Mouse (Mus musculus): Measurements from ENCODE around the gene Ppm1h. TPM values are rescaled to one million over a fixed set of nuclear protein-coding genes. Genes with fewer than 3 reads are reported as not detected.

Gene Ppm1h
- polyA plus RNA-seq, 1 experiment from 2014 or later: 4.5 TPM

- 59% methylated on average over 6 of the region's 6 CpGs for WGBS
- H3K36me3 ChIP-seq: no peaks in the 10 kb centered on the region
- no peak overlapping the region for H3K9ac ChIP-seq
- H3K27me3 ChIP-seq: no peaks in the 10 kb centered on the region
- no peaks in the 10 kb centered on the region for H3K4me1 ChIP-seq
- no peak for ATAC-seq (ENCODE audit: insufficient number of reproducible peaks, low FRiP score, low TSS enrichment, low read depth)
- no peak overlapping the region for H3K4me3 ChIP-seq (replicated peaks)
- H3K4me2 ChIP-seq (replicated peaks): no peak overlapping the region
- H3K27ac ChIP-seq (replicated peaks): no peak overlapping the region
- no peaks in the 10 kb centered on the region for H3K9me3 ChIP-seq (replicated peaks)
Measured at GRCm38 (mm10) chr10:122705457-122705856, 26.9 kb downstream of the Ppm1h start.

GRCm38 (mm10) chr10:122711381-122711811 is 32.8 kb downstream of the Ppm1h start:
- H3K27ac ChIP-seq (replicated peaks): no peak overlapping the region
- H3K4me2 ChIP-seq (replicated peaks): no peak overlapping the region
- 35% methylated on average over 6 of the region's 6 CpGs for WGBS
- H3K4me3 ChIP-seq (replicated peaks): no peak overlapping the region
- 0 out of 2 replicates have a peak, but pooled peaks have one; percentile 29 for ATAC-seq (ENCODE audit: insufficient number of reproducible peaks, low FRiP score, low TSS enrichment, low read depth)
- no peaks in the 10 kb centered on the region for H3K27me3 ChIP-seq
- no peaks in the 10 kb centered on the region for H3K9me3 ChIP-seq (replicated peaks)
- no peak overlapping the region for H3K9ac ChIP-seq
- H3K36me3 ChIP-seq: no peaks in the 10 kb centered on the region
- H3K4me1 ChIP-seq: no peaks in the 10 kb centered on the region

GRCm38 (mm10) chr10:122712307-122712706 is 33.7 kb downstream of the Ppm1h start:
- 57% methylated on average over 5 of the region's 5 CpGs for WGBS
- Histone ChIP-seq H3K4me2 (replicated peaks) (no peak overlapping the region), H3K27me3 (no peaks in the 10 kb centered on the region), H3K9me3 (replicated peaks) (no peaks in the 10 kb centered on the region), H3K36me3 (no peaks in the 10 kb centered on the region), H3K27ac (replicated peaks) (no peak overlapping the region), H3K4me1 (no peaks in the 10 kb centered on the region), H3K4me3 (replicated peaks) (no peak overlapping the region), H3K9ac (no peak overlapping the region)
- ATAC-seq (ENCODE audit: insufficient number of reproducible peaks, low FRiP score, low TSS enrichment, low read depth): no peak

- H3K36me3 ChIP-seq: no peaks in the 10 kb centered on the region
- no peak overlapping the region for H3K27ac ChIP-seq (replicated peaks)
- no peaks in the 10 kb centered on the region for H3K9me3 ChIP-seq (replicated peaks)
- ATAC-seq (ENCODE audit: insufficient number of reproducible peaks, low FRiP score, low TSS enrichment, low read depth): no peak
- H3K27me3 ChIP-seq: no peaks in the 10 kb centered on the region
- no peak overlapping the region for H3K4me2 ChIP-seq (replicated peaks)
- no peak overlapping the region for H3K9ac ChIP-seq
- no peak overlapping the region for H3K4me3 ChIP-seq (replicated peaks)
- H3K4me1 ChIP-seq: no peaks in the 10 kb centered on the region
- 74% methylated on average over 12 of the region's 12 CpGs for WGBS
Measured at GRCm38 (mm10) chr10:122715856-122716255, 37.3 kb downstream of the Ppm1h start.

GRCm38 (mm10) chr10:122716286-122716685 is 37.7 kb downstream of the Ppm1h start:
- H3K4me3 ChIP-seq (replicated peaks): no peak overlapping the region
- ATAC-seq (ENCODE audit: insufficient number of reproducible peaks, low FRiP score, low TSS enrichment, low read depth): no peak
- no peaks in the 10 kb centered on the region for H3K4me1 ChIP-seq
- WGBS: 56% methylated on average over 8 of the region's 8 CpGs
- no peak overlapping the region for H3K4me2 ChIP-seq (replicated peaks)
- no peaks in the 10 kb centered on the region for H3K9me3 ChIP-seq (replicated peaks)
- no peak overlapping the region for H3K9ac ChIP-seq
- no peaks in the 10 kb centered on the region for H3K36me3 ChIP-seq
- no peak overlapping the region for H3K27ac ChIP-seq (replicated peaks)
- H3K27me3 ChIP-seq: no peaks in the 10 kb centered on the region

GRCm38 (mm10) chr10:122716739-122717474 is 38.3 kb downstream of the Ppm1h start:
- no peak overlapping the region for H3K27ac ChIP-seq (replicated peaks)
- H3K4me2 ChIP-seq (replicated peaks): no peak overlapping the region
- no peaks in the 10 kb centered on the region for H3K4me1 ChIP-seq
- no peaks in the 10 kb centered on the region for H3K9me3 ChIP-seq (replicated peaks)
- H3K4me3 ChIP-seq (replicated peaks): no peak overlapping the region
- WGBS: 61% methylated on average over 13 of the region's 14 CpGs
- H3K27me3 ChIP-seq: no peaks in the 10 kb centered on the region
- ATAC-seq (ENCODE audit: insufficient number of reproducible peaks, low FRiP score, low TSS enrichment, low read depth): no peak
- no peaks in the 10 kb centered on the region for H3K36me3 ChIP-seq
- no peak overlapping the region for H3K9ac ChIP-seq

- Histone ChIP-seq H3K4me3 (replicated peaks) (no peak overlapping the region), H3K27ac (replicated peaks) (no peak overlapping the region), H3K27me3 (no peaks in the 10 kb centered on the region), H3K9ac (no peak overlapping the region), H3K9me3 (replicated peaks) (no peaks in the 10 kb centered on the region), H3K4me1 (no peaks in the 10 kb centered on the region), H3K4me2 (replicated peaks) (no peak overlapping the region), H3K36me3 (no peaks in the 10 kb centered on the region)
- ATAC-seq (ENCODE audit: insufficient number of reproducible peaks, low FRiP score, low TSS enrichment, low read depth): no peak
- WGBS: 71% methylated on average over 14 of the region's 14 CpGs
Measured at GRCm38 (mm10) chr10:122717754-122718415, 39.3 kb downstream of the Ppm1h start.

GRCm38 (mm10) chr10:122718951-122719350 is 40.4 kb downstream of the Ppm1h start:
- ATAC-seq (ENCODE audit: insufficient number of reproducible peaks, low FRiP score, low TSS enrichment, low read depth): no peak
- Histone ChIP-seq H3K4me3 (replicated peaks) (no peak overlapping the region), H3K9ac (no peak overlapping the region), H3K36me3 (no peaks in the 10 kb centered on the region), H3K4me2 (replicated peaks) (no peak overlapping the region), H3K9me3 (replicated peaks) (no peaks in the 10 kb centered on the region), H3K27ac (replicated peaks) (no peak overlapping the region), H3K4me1 (no peaks in the 10 kb centered on the region), H3K27me3 (no peaks in the 10 kb centered on the region)
- 61% methylated on average over 7 of the region's 7 CpGs for WGBS

GRCm38 (mm10) chr10:122722111-122722510 is 43.5 kb downstream of the Ppm1h start:
- Histone ChIP-seq H3K36me3 (no peaks in the 10 kb centered on the region), H3K9ac (no peak overlapping the region), H3K27ac (replicated peaks) (no peak overlapping the region), H3K27me3 (no peaks in the 10 kb centered on the region), H3K9me3 (replicated peaks) (no peaks in the 10 kb centered on the region), H3K4me1 (no peaks in the 10 kb centered on the region), H3K4me3 (replicated peaks) (no peak overlapping the region), H3K4me2 (replicated peaks) (no peak overlapping the region)
- 74% methylated on average over 6 of the region's 6 CpGs for WGBS
- no peak for ATAC-seq (ENCODE audit: insufficient number of reproducible peaks, low FRiP score, low TSS enrichment, low read depth)

- ATAC-seq (ENCODE audit: insufficient number of reproducible peaks, low FRiP score, low TSS enrichment, low read depth): no peak
- no peak overlapping the region for H3K27ac ChIP-seq (replicated peaks)
- H3K4me1 ChIP-seq: no peaks in the 10 kb centered on the region
- no peaks in the 10 kb centered on the region for H3K9me3 ChIP-seq (replicated peaks)
- H3K36me3 ChIP-seq: no peaks in the 10 kb centered on the region
- H3K4me2 ChIP-seq (replicated peaks): no peak overlapping the region
- no peak overlapping the region for H3K9ac ChIP-seq
- H3K27me3 ChIP-seq: no peaks in the 10 kb centered on the region
- 80% methylated on average over 4 of the region's 4 CpGs for WGBS
- H3K4me3 ChIP-seq (replicated peaks): no peak overlapping the region
Measured at GRCm38 (mm10) chr10:122724692-122725091, 46.1 kb downstream of the Ppm1h start.

GRCm38 (mm10) chr10:122727228-122727627 is 48.7 kb downstream of the Ppm1h start:
- no peak overlapping the region for H3K9ac ChIP-seq
- ATAC-seq (ENCODE audit: insufficient number of reproducible peaks, low FRiP score, low TSS enrichment, low read depth): no peak
- no peak overlapping the region for H3K4me3 ChIP-seq (replicated peaks)
- no peaks in the 10 kb centered on the region for H3K36me3 ChIP-seq
- no peaks in the 10 kb centered on the region for H3K9me3 ChIP-seq (replicated peaks)
- H3K27ac ChIP-seq (replicated peaks): no peak overlapping the region
- H3K4me1 ChIP-seq: no peaks in the 10 kb centered on the region
- no peak overlapping the region for H3K4me2 ChIP-seq (replicated peaks)
- 46% methylated on average over 4 of the region's 4 CpGs for WGBS
- no peaks in the 10 kb centered on the region for H3K27me3 ChIP-seq

GRCm38 (mm10) chr10:122728172-122728571 is 49.6 kb downstream of the Ppm1h start:
- no peak for ATAC-seq (ENCODE audit: insufficient number of reproducible peaks, low FRiP score, low TSS enrichment, low read depth)
- WGBS: 85% methylated on average over 2 of the region's 2 CpGs

More at GRCm38 (mm10) chr10:122728172-122728571, 49.6 kb downstream of the Ppm1h start:
- Histone ChIP-seq H3K27ac (replicated peaks) (no peak overlapping the region), H3K9me3 (replicated peaks) (no peaks in the 10 kb centered on the region), H3K9ac (no peak overlapping the region), H3K27me3 (no peaks in the 10 kb centered on the region), H3K4me1 (no peaks in the 10 kb centered on the region), H3K4me2 (replicated peaks) (no peak overlapping the region), H3K36me3 (no peaks in the 10 kb centered on the region), H3K4me3 (replicated peaks) (no peak overlapping the region)
